Mouse (Mus musculus): ENCODE data around the gene Gm21987.

- TF ChIP-seq EP300 (IDR thresholded peaks at IDR 0.05; ENCODE audit: low read length) (peak; percentile 80), E2F4 (IDR thresholded peaks at IDR 0.05; ENCODE audit: insufficient replicate concordance, low read depth, low read length) (no peak), MAFK (IDR thresholded peaks at IDR 0.05; ENCODE audit: insufficient replicate concordance, low read length) (0 out of 2 replicates have a peak, but pooled peaks have one; percentile 10)
Observed at GRCm38 (mm10) chr16:38350361-38350855, 3.6 kb downstream of the Gm21987 start.

Data from CH12.LX (cell line).